Mouse (Mus musculus) E14TG2a.4 (cell line): Measurements from ENCODE around the gene Wnt7b.

Experiments used
- H3K27me3 ChIP-seq: 2 replicates; pipeline ENCODE4 v1.6.1; 2014; ENCODE audit warnings: low read length, control low read depth; ENCODE audit not compliant: insufficient read depth
- H3K36me3 ChIP-seq: 2 replicates; pipeline ENCODE4 v1.6.1; 2014; ENCODE audit warnings: low read length, control low read depth; ENCODE audit not compliant: insufficient read depth
- H3K4me1 ChIP-seq: replicated peaks from 2 replicates; pipeline ENCODE4 v1.6.1; 2014; ENCODE audit warnings: low read depth, low read length, control low read depth
- H3K4me3 ChIP-seq: replicated peaks from 2 replicates; pipeline ENCODE4 v1.5.1; 2014; ENCODE audit warnings: mild to moderate bottlenecking, low read length
- H3K9me3 ChIP-seq: 2 replicates; pipeline ENCODE4 v1.6.1; 2014; ENCODE audit warnings: low read length, control low read depth
- CTCF ChIP-seq: conservative IDR thresholded peaks from 2 replicates; pipeline ENCODE4 v1.5.1; 2014; ENCODE audit warnings: low read length
- NANOG ChIP-seq: IDR thresholded peaks from 2 replicates; pipeline ENCODE4 v1.6.1; 2014; ENCODE audit warnings: borderline replicate concordance, low read length, mixed read lengths
- POU5F1 ChIP-seq: IDR thresholded peaks from 2 replicates; pipeline ENCODE4 v1.6.1; 2014; ENCODE audit warnings: low read length, borderline replicate concordance

The Wnt7b gene

DNA sequence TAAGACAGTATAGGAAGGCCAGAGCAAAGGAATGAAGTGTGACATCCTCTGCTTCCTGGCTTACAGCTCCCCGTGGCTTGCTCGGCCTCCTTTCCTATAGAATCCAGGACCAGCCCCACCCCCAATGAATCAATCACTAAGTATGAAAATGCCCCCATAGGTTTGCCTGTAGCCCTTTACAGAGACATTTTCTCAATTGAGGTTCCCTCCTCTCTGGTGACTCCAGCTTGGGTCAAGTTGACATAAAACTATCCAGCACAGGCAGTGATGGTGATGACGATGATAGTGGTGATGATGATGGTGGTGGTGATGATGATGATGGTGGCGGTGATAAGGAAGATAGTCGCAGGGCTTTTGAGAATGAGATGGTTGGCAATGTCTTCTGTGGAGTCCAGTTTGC is 16.2 kb upstream of the Wnt7b start:
- no peak overlapping the region for H3K4me3 ChIP-seq
- H3K4me1 ChIP-seq: peaks cover 40% of the 10 kb centered on the region
- no peaks in the 10 kb centered on the region for H3K36me3 ChIP-seq
- TF ChIP-seq POU5F1 (no peak), CTCF (no peak), NANOG (no peak)
- H3K27me3 ChIP-seq: no peaks in the 10 kb centered on the region; the same call in 1 of the 2 replicates
- H3K9me3 ChIP-seq: peaks cover 4% of the 10 kb centered on the region; the same call in 1 of the 2 replicates

DNA sequence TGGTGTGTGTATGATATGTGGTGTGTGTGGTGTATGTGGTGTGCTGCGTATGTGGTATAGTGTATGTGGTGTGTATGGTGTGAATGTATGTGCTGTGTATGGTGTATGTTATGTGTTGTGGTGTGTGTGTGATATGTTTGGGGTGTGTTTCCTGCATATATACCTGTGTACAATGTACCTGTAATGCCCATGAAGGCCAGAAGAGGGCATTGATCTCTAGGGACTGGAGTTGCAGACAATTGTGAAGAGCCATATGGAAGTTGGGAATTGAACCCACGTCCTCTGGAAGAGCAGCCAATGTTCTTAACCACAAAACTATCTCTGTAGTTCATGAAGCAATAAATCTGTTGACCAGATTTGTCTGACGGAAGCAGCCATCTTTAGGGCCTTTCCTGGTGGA is 15.1 kb upstream of the Wnt7b start:
- H3K36me3 ChIP-seq: no peaks in the 10 kb centered on the region
- no peaks in the 10 kb centered on the region; the same call in 1 of the 2 replicates for H3K27me3 ChIP-seq
- peaks cover 13% of the 10 kb centered on the region for H3K9me3 ChIP-seq
- peaks cover 30% of the 10 kb centered on the region for H3K4me1 ChIP-seq
- no peak for TF ChIP-seq POU5F1
- TF ChIP-seq NANOG: no peak
- peak; percentile 32; the same call in 1 of the 2 replicates for TF ChIP-seq CTCF
- no peak overlapping the region for H3K4me3 ChIP-seq

DNA sequence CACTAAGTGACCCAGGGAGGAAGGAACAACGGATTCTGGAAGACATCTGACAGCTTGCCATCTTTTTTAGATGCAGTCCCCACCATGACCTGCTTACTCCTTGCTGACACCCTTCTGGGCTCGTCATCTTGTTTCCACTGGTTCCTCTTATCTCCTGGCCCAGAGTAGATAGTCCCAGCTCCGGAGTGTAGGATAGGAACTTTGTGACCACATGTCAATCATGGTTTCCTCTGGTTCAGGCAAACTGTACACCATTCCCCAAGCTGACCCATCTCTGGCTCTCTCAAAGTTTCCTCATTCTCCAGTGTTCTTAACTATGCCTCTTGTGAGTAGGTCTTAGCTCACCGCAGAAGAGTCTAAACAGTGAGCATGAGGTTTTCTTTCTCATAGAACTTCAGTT is 10.4 kb upstream of the Wnt7b start:
- no peak for TF ChIP-seq NANOG
- no peak for TF ChIP-seq CTCF
- TF ChIP-seq POU5F1: no peak
- Histone ChIP-seq H3K9me3 (peaks cover 13% of the 10 kb centered on the region), H3K4me1 (peaks cover 5% of the 10 kb centered on the region; the same call in 1 of the 2 replicates), H3K4me3 (no peak overlapping the region), H3K27me3 (peaks cover 19% of the 10 kb centered on the region; the same call in 1 of the 2 replicates), H3K36me3 (no peaks in the 10 kb centered on the region)

DNA sequence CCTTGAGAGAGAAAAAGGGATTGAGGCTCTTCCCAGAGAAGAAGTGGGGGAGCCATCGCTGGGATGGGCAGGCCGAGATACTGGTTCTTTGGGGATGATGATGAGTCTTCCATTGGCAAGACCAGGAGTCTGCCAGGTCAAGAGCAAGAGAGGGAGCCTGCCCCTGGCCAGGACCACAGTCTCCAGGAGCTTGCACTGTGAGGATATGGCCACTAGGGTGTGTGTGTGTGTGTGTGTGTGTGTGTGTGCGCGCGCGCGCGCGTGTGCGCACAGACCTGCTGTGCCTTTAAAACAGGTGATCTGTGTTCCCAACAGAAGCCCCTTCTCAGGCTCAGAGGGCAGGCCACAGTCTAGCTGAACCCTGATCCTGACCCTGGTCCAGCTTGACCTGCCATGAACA is 8.6 kb upstream of the Wnt7b start:
- peak; percentile 36 for TF ChIP-seq CTCF
- TF ChIP-seq POU5F1: no peak
- no peak for TF ChIP-seq NANOG
- H3K4me1 ChIP-seq: peaks cover 5% of the 10 kb centered on the region; the same call in 1 of the 2 replicates
- H3K9me3 ChIP-seq: peaks cover 13% of the 10 kb centered on the region
- H3K4me3 ChIP-seq: 0 out of 2 replicates have a peak overlapping the region, but pooled peaks have one; percentile 26
- H3K36me3 ChIP-seq: no peaks in the 10 kb centered on the region
- H3K27me3 ChIP-seq: peaks cover 30% of the 10 kb centered on the region

DNA sequence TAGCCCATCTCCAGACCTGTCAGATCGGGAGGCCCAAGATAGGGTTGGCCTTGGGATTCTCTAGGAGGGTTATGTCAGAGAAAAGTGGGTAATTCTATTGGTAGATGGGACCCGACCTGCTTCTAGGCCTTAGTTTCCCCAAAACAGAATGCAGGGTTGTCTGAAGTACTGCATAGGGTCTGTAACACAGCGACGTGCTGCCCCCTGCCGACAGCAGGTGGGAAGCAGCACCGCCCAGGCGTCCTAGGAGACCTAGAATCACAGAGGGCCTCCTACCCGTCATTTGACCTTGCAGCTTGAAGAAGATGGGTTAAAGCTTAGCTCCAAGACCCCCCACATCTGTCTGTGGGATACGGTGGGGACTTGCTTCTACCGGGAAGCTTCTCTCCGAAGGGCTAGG is 1.2 kb upstream of the Wnt7b start:
- Histone ChIP-seq H3K27me3 (peaks cover 76% of the 10 kb centered on the region), H3K4me3 (no peak overlapping the region), H3K4me1 (peaks cover 25% of the 10 kb centered on the region), H3K9me3 (no peaks in the 10 kb centered on the region), H3K36me3 (no peaks in the 10 kb centered on the region)
- TF ChIP-seq NANOG (no peak), CTCF (peak; percentile 85), POU5F1 (no peak)

DNA sequence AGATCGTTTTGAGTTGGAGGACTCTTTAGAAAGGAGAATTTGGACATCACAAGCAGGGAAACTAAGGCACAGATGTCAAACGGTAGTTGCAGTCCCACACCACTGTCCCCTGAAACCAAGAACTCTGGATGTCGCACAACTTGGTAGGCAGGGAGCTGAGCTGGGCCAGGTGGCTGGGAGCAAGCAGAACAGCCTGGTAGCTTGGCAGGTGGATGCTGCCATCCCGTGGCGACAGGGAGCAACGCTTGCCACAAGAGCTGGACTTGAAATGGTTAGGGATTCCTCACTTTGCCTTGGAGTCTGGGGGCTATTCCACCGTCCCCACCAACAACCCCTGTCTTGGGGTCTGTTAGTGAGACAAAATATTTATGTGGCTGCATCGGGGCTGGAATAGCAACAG is 751 bp upstream of the Wnt7b start:
- TF ChIP-seq NANOG: no peak
- TF ChIP-seq CTCF: peak; percentile 68

DNA sequence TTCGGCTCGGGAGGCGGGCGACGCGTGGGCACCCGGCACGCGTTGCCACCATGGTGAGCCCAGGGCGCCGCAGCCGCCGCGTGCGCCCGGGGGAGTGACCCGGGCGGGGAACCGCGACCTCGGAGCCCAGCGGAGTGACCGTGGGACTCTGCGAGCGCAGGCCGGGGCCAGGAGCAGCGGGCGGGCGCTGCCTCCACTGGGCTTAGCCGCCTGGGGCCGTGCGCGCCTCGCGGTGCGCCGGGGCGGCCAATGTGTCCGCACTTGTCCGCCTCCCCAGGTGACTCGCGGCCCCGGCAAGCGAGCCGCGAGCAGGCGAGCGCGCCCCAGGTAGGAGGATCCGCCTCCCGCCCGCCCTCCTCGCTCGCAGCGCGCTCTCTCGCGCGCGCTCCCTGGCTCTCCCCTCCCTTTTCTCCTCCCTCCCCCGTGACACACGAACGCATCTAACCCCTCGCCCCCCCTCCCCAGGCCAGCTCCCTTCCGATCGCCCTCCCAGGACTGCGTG is 659 bp downstream of the Wnt7b start:
- Histone ChIP-seq H3K4me3 (peak overlapping the region; percentile 78), H3K27me3 (peaks cover 88% of the 10 kb centered on the region), H3K4me1 (peaks cover 39% of the 10 kb centered on the region), H3K9me3 (no peaks in the 10 kb centered on the region), H3K36me3 (no peaks in the 10 kb centered on the region)
- no peak for TF ChIP-seq CTCF
- TF ChIP-seq NANOG: no peak
- no peak for TF ChIP-seq POU5F1

More for the DNA sequence above, 751 bp upstream of the Wnt7b start:
- Histone ChIP-seq H3K9me3 (no peaks in the 10 kb centered on the region), H3K4me3 (peak overlapping the region; percentile 78), H3K27me3 (peaks cover 79% of the 10 kb centered on the region), H3K36me3 (no peaks in the 10 kb centered on the region), H3K4me1 (peaks cover 27% of the 10 kb centered on the region)

DNA sequence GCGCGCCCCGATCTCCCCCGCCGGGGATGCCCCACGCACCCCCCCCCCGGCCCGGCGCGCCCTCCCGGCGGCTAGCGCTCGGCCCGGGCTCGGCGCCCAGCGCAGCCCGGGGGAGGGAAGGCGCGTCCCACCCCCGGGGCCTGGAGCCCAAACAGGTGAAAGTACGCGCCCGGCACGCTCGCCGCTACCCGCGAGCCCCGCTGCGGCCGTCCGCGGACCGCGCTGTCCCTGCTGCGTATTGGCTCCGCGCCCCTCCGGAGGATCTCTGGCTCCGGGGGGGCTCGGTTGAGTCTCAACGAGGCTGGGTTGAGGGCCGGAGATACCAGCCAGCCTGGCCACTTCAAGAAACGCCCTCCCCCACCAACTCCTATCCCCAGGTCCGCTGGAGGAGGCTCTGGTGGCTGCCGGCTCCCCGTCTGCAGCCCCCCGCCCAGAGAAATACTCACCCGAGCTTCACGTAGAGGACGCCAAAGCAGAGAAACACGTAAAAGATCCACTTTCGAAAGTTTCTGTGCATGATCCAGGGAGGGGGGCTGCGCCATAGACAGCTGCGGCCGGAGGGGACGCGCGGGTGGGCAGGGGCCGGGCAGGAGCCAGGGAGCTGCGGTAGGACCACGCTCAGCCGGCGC is 1.2 kb downstream of the Wnt7b start:
- no peaks in the 10 kb centered on the region for H3K9me3 ChIP-seq
- H3K36me3 ChIP-seq: no peaks in the 10 kb centered on the region
- peaks cover 87% of the 10 kb centered on the region for H3K27me3 ChIP-seq
- TF ChIP-seq CTCF (no peak), NANOG (no peak), POU5F1 (no peak)
- peaks cover 43% of the 10 kb centered on the region for H3K4me1 ChIP-seq
- peak overlapping the region; percentile 78 for H3K4me3 ChIP-seq

DNA sequence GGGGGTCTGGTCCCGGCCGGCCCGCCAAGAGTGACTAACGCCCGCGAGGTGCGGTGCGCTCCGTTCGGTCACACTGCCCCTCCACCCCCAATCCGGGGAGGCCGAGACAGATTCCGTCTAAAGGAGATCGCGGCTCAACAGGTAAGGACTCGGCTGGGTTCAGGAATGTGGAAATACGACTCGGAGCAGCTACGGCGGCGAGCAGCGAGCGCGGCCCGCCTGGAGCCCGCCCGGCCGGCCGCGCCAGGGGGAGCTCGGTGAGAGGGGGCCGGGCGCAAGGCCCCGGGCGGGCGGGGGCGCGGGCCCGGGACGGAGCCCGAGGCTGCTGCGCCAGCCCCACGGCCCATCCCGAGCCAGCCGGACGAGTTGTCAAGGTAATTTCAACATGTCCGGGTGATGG is 1.8 kb downstream of the Wnt7b start:
- TF ChIP-seq POU5F1: no peak
- TF ChIP-seq NANOG: no peak
- TF ChIP-seq CTCF: no peak
- Histone ChIP-seq H3K4me1 (peaks cover 48% of the 10 kb centered on the region), H3K9me3 (no peaks in the 10 kb centered on the region), H3K36me3 (no peaks in the 10 kb centered on the region), H3K4me3 (peak overlapping the region; percentile 78), H3K27me3 (peaks cover 87% of the 10 kb centered on the region)
